Mouse (Mus musculus) adrenal gland, postnatal 14 days (tissue): ENCODE measurements around the gene Lsm4. TPM values are rescaled to one million over a fixed set of nuclear protein-coding genes. Genes with fewer than 3 reads are reported as not detected.

Source experiments
- DNase-seq: peaks from one replicate; pipeline ENCODE4 v3.0.0; 2021; ENCODE audit warnings: mixed read lengths
- total RNA-seq: library from RNA; stranded (reverse); gene quantifications from 2 replicates; pipeline ENCODE4 v1.2.3, GENCODE M21; 2021

The Lsm4 gene
- total RNA-seq, 1 experiment from 2014 or later, result 78.6 TPM

DNA sequence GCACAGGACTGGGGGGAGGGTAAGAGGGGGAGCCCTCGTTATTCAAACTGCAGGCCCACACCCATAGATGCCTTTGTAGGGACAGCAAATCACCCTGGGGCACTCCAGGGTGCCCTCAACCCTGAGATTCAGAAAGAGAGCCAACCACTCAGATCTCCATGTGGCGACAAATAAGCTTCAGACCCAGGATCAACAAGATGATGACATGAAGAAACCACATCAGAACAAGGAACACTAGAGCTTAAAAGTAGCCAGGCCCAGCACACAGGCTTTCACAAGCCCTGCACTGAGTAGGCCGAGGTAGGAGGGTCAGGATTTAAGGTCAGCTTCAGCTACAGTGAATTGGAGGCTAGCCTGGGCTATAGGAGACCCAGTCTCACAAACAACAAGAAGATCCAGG lies 24.1 kb upstream of the Lsm4 start:
- no peak for DNase-seq

GRCm38 (mm10) chr8:70649324-70649723 lies 23.7 kb upstream of the Lsm4 start:
- DNase-seq, result peak; percentile 92

- DNase-seq, result no peak
Measured at GRCm38 (mm10) chr8:70650351-70650750, 22.7 kb upstream of the Lsm4 start.

DNA sequence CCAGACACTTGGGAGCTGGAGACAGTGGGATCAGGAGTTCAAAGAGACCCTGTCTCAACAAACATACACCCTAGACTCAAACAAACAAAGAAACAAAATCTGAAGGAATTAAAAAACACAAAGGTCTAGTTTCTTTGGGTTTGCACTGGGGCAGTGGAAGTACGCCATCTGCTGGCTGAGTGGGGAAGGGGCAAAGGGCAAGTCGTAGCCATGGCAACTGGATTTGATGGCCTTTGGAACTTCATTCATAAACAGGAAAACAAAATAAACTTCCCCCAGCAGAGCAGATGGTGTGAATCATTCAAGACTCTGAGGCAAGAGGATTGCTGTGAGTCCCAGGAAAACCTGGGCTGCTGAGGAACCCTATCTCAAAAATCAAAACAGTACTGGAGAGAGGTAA lies 19.8 kb upstream of the Lsm4 start:
- peak; percentile 87 for DNase-seq

GRCm38 (mm10) chr8:70654121-70654520 lies 18.9 kb upstream of the Lsm4 start:
- DNase-seq, result no peak

GRCm38 (mm10) chr8:70655469-70655868 lies 17.6 kb upstream of the Lsm4 start:
- no peak for DNase-seq

GRCm38 (mm10) chr8:70656193-70656790 lies 16.8 kb upstream of the Lsm4 start:
- no peak for DNase-seq

GRCm38 (mm10) chr8:70657214-70657613 lies 15.8 kb upstream of the Lsm4 start:
- DNase-seq, result no peak

GRCm38 (mm10) chr8:70657739-70658138 lies 15.3 kb upstream of the Lsm4 start:
- peak; percentile 76 for DNase-seq

- DNase-seq, result no peak
Measured at GRCm38 (mm10) chr8:70658897-70659603, 14.0 kb upstream of the Lsm4 start.

DNA sequence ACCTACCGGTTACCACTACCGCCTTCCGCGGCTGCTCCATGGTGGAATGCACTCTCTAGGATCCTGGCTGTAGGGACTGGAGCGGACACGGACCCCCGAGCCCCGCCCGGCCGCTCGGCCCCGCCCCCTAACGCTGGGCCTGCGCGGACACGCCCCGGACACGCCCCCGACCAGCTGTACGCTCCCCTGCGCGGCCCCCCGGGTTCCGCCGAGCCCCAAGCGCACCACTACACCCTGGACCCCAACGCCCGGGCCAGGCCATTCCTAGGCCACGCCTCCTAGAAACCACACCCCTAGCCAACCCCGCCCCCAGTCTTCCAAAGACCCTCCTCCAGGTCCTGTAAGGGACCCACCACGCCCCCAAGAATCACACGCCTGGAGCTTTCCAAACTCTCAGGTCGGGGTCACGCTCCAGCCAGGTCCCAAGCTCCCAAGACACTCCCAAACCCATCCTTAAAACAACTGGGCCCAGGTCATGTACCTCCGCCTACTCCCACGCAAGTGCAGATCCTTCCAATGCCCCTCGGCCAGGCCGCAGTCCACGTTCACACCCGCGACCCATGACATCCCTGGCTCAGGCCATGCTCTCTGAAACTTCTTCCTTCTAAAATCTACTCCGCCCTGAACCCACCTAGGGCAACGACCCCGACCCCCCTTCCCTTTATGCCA lies 13.3 kb upstream of the Lsm4 start:
- DNase-seq, result peak; percentile 94

DNA sequence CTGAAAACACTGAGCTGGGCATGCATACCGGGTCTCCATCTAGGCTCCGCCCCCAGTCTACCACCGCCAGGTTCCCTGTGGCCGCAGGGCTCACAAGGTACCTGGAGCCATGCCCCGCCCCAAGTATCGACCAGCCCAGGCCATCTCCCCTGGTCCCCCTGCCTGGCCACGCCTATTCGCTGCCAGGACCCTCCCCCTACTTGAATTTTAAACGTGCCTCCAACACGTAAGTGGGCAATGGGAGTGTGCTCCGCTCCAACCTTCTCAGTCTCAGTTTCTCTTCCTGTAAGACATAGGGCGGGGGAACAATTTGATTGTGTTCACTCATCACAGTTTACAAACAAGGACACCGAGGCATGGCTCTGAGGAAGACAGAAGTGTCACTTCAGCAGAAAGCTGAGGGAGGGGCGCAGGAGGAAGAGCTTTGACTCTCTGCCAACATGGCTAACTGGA lies 12.7 kb upstream of the Lsm4 start, which contains the start of gene Pgpep1:
Gene Pgpep1, minus strand, starts transcription at position 116 of the 453 bp plus-strand sequence.
- no peak for DNase-seq

GRCm38 (mm10) chr8:70663691-70664090 lies 9.4 kb upstream of the Lsm4 start:
- no peak for DNase-seq

GRCm38 (mm10) chr8:70664631-70665030 lies 8.4 kb upstream of the Lsm4 start:
- no peak for DNase-seq

GRCm38 (mm10) chr8:70665599-70665998 lies 7.4 kb upstream of the Lsm4 start:
- no peak for DNase-seq

DNA sequence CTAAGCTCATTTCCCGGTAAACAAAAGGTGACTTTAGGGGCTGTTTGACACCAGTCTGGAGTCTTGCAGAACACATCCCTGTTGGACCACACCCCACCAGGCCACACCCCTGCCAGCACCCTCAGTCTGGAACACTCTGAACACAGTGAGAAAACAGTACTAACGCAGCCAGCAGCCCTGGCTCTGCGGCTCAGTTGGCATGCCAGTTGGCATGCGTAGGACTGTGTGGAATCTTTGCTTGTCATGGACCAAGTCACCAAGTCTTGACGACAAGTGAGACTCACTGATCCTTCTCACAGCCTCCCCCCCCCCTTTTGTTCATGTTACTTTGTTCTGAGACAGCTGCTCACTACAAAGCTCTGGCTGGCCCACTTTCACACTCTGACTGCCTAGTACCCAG lies 6.0 kb upstream of the Lsm4 start:
- DNase-seq, result peak; percentile 55

DNA sequence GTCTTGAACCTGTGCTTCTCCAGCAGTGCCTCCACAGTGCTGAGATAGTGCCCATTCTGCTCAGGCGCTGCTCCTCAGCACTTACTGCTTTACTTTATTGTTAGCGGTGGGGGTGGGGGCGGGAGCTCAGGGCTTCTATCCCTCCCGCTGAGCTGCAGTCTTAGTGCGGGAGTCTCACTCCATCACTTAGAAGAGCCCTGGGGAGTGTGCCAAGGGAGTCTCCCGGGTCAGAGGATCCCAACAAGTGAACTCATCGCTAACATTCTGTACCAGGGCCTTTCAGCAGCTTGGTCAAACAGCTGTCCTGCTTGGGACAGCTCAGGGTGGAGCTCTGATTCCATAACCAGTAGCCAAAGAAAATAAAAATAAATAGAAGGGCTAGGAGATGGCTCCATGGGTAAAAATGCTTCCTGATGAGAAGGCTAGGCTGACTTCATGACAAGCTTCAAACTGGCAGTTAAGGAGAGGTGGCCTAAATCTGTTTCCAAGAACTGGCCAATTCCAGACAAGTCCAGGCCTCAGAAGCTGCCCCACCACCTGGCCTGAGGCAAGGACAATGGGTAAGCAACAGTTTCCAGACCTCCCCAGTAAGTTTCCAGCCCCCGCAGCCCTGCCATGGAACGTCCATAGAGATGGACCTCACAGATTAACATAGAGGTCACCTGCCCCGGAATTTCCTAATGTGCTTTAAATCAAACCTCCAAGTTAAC lies 1.3 kb upstream of the Lsm4 start:
- DNase-seq, result no peak

DNA sequence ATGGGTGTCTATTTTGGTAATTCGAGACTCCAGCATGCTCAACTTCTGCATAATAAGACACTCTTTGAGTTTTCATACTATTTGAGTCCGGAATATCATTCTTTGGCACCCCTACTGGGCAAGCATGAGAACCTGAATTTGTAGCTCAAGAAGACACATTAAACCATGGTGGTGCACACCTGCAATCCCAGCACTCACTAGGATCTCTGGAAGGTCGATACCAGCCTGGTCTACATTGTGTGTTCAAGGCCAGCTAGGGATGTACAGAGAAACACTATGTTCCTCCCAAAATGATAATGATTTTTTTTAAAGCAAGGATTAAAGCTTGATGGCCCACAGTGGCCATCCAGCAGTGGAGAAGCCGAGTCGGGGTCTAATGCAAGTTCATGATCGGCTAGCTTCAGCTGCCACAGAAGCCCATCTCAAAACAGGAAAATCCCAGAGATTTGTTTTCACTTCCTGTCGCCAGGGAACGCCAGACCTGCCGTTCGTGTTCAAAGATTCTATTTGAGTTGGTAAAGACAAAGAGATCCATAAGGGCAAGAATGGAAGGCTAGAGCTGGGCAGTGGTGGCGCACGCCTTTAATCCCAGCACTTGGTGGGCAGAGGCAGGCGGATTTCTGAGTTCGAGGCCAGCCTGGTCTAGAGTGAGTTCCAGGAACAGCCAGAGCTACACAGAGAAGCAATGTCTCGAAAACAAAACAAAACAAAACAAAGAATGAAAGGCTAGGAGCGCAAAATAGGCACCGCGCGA lies 546 bp upstream of the Lsm4 start:
- no peak for DNase-seq

GRCm38 (mm10) chr8:70674109-70674508 lies 1.1 kb downstream of the Lsm4 start:
- DNase-seq, result no peak

DNA sequence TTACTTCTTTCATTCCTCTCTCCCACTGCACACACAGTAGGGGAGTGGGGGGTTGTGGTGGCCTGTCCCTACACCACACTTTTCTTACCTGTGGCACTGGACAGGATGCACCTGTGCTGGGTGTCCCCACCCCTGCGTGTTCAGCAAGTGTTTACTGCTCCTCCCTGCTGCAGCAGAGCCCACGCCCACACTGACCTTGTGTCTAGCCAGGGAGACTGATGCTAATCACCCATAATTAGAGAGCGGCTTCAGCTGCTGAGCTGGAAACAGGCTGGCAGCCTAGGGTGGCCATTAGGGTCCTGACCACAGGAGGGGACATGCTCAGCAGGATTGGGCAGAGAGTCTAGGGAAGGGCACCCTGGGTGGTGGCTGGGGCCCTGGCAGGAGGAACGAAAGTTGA lies 1.7 kb downstream of the Lsm4 start:
- DNase-seq, result no peak

- no peak for DNase-seq
Measured at GRCm38 (mm10) chr8:70675336-70675735, 2.3 kb downstream of the Lsm4 start.

GRCm38 (mm10) chr8:70677451-70678080 lies 4.5 kb downstream of the Lsm4 start:
- DNase-seq, result no peak
